Mouse (Mus musculus): Measurements from ENCODE around the gene BC005624. TPM values are rescaled to one million over a fixed set of nuclear protein-coding genes. Genes with fewer than 3 reads are reported as not detected.

Gene BC005624
- total RNA-seq (2021) (10 to 100 TPM; 45.3 to 50.7 TPM), polyA plus RNA-seq (2012; rRNA removed) (5.6 and 7.8 TPM in 2 replicates)
- long read RNA-seq, transcript BC005624-201 (9 exons, 1,984 nt), result major isoform, 47 of 54 reads
- long read RNA-seq, partial matches to known transcripts, result 1 of 54 reads
- long read RNA-seq, other reads (novel, unspliced or antisense), result 6 of 54 reads

GRCm38 (mm10) chr2:30981790-30982513, at the start of gene BC005624, which contains the start of gene Usp20:
Gene BC005624, minus strand, starts transcription at chr2:30982201.
Gene Usp20, plus strand, starts transcription at chr2:30982279.
- DNase-seq, result peak; percentile 100

DNA sequence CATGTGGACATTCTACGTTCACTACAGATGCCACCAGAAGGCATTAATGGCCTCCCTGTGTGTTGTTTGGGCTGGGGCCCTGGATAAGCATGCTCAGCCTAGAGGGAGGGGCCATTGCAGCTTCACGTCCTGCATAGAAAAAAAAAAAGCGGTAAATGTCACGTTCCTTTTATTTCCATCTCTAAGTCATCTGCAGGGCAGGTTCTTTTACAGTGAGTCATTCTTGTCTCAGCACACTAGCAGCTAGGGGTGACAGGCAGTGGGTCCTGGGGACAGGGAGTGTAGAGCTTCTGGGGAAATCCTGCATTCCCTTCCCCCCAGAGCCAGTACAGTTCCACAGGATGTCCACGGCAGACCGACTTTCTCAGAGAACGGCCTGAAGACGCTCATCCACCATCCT, 44.6 kb upstream of the BC005624 start:
- DNase-seq, result peak; percentile 66

DNA sequence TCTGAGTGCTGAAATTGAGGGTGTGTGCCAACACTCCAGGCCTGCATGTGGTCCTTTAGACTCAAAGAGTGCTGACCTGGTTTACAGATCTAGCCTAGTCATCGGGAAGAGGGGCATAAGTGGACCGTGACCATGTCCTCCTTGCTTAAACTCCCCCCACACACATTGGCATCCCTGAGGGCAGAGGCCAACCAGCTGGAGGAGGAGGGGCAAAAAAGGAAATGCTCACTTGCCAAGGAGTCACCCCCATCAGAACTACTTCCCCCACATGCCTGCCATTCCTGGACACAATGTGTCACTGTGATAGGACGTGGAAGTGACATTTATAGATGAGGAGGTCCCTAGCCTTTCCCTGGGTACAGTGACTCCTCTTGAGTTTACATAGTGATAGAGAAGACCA, 43.5 kb upstream of the BC005624 start:
- DNase-seq, result no peak

- DNase-seq, result peak; percentile 73
These were observed 42.8 kb upstream of the BC005624 start for GRCm38 (mm10) chr2:31024618-31025370.

GRCm38 (mm10) chr2:31023940-31024339, 41.9 kb upstream of the BC005624 start:
- no peak for DNase-seq

DNA sequence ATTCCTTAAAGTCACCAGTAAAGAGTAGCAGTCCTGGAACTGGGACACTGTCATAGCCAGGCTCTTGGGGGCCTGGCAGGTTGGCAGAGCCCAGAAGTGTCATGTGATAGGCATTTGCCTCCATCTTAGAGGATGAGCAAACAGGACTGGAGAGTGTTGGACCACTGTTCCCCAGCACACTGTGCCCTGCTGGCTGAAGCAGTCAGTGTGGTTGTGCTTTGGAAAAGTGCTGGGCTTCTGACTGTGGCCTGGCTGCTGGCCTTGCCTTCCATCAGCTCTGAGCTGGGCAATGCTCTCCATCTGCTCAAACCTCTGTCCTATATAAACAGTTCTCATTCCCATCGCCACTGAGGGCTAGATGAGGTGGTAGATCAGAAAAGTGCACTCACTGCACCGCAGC, 38.2 kb upstream of the BC005624 start:
- DNase-seq, result no peak

- DNase-seq, result no peak
These were observed 37.0 kb upstream of the BC005624 start for GRCm38 (mm10) chr2:31019011-31019410.

GRCm38 (mm10) chr2:31018519-31018918, 36.5 kb upstream of the BC005624 start:
- no peak for DNase-seq

DNA sequence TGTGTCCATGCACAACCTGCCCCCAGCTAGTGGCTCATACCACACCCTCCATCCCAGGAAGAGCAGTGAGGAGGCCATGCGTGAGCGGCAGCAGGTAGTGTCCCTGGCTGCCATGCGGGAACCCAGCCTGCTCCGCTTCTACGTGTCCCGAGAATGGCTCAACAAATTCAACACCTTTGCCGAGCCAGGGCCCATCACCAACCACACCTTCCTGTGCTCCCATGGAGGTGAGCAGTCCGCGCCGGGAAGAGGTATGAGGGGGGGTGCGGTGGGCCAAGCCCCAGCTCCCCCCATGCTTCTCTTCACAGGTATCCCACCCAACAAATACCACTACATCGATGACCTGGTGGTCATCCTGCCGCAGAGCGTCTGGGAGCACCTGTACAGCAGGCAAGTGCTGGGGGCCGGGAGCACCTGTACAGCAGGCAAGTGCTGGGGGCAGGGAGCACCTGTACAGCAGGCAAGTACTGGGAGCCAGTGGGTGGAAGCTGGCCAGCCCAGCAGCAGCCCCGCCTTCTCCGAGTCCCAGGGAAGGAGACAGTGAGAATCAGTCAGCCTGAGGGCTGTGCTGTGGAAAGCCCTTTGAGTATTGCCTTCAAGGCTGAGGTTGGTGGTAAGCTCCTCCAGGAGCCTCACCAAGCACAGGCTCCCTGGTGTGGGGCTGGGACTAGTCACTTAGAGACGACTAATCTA, 35.8 kb upstream of the BC005624 start:
- DNase-seq, result no peak

- no peak for DNase-seq
These were observed 31.5 kb upstream of the BC005624 start for GRCm38 (mm10) chr2:31013371-31014120.

DNA sequence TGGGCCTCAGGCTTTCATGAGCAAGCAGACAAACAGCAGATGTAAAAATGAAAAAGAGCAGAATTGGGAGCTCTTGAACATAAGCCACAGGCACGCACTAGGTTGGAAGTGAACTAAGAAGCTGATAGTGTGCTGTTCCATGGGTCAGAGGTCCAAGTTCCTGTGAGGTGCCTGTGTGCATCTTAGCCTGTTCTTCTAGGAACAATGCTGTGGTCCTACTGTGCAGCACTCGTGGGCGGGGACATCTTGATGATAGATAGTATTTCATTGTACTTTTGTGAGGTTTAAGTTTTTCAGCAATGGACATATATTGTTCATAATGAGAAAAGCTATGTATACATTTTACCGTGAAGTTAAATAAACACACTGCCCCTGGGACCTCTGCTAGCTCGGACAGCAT, 25.2 kb upstream of the BC005624 start:
- no peak for DNase-seq

DNA sequence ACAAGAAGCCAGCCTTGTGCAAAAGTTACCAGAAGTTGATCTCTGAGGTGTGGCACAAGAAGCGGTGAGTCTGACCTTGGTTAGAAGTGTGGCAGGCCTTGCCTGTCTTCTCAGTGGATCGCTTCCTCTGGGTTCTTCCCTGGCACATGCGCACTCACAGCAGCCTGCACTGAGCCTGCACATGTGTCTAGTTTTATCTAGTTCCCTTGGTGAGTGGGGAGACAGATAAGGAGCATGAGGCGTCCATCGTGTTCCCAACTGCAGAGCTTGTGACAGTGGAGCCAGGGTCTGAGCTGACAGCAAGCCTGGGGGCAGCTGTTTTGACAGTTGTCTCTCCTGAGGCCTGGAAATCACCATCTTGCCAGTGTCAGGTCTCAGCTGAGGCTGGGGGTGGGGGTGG, 24.4 kb upstream of the BC005624 start:
- no peak for DNase-seq

- no peak for DNase-seq
These were observed 23.5 kb upstream of the BC005624 start for GRCm38 (mm10) chr2:31005453-31005852.

- no peak for DNase-seq
These were observed 20.9 kb upstream of the BC005624 start for GRCm38 (mm10) chr2:31002857-31003256.

GRCm38 (mm10) chr2:30998443-30999260, 16.7 kb upstream of the BC005624 start:
- DNase-seq, result no peak

- DNase-seq, result peak; percentile 55
These were observed 13.5 kb upstream of the BC005624 start for GRCm38 (mm10) chr2:30995432-30995996.

DNA sequence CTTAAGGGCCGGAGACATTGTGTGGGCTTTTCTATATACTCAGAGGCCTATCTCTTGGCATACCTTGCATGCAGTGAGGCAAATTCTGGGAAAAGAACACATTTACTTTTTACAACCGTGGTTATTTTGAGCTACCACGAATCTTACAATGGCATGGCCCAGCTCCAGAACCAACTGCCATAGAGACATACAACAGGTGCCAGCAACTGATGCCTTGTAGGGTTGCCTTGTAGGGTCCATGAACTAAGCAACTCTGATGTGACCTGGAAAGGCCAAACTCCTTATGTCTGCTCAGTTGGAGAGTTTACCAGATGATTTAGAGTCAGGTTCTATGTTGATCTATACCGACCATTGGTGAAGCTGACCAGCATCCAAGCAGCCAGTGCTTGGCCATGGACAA, 12.9 kb upstream of the BC005624 start:
- DNase-seq, result no peak

- peak; percentile 81 for DNase-seq
These were observed 8.2 kb upstream of the BC005624 start for GRCm38 (mm10) chr2:30990221-30990620.

DNA sequence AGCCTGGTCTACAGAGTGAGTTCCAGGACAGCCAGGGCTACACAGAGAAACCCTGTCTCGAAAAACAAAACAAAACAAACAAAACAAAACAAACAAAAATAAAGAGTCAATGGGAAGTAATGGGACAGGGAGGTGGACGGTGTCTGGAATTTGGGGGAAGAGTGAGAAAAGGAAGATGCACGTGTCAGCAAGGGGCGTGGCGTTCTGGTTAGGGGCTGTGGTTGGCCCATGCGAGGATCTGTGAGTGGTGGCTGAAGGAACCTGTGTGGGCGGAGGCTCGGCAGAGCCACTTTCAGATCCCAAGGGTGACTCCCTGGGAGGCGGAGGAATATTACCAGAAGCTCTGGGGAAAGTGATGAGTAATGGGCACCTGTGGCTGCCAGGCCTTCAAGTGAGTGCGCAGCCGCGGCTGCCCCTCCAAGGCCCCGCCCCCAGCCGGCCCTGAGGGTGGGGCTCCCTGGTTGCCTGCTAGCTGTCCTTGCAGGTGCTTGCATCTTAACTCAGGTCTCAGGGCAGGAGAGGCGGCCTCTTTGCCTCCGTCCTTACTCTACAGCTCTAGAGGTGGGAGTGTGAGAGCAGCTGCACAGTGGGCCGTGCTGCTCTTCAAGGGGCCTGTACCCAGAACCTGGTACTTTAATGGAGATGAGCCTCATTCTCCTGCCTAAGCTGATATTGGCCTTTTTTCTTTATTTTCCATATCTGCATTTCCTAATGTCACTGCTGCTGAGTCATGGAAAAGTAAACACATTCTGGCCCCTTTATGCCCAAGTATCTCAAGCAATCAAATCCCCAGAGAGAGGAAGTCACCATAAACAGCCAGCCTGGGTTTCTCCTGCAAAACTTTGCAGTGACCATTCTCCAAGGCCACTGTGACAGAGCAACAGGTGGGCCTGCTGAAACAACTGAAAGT, 3.4 kb upstream of the BC005624 start:
- DNase-seq, result peak; percentile 94
